Mouse (Mus musculus): ENCODE data around the gene Ube2e3. TPM values are rescaled to one million over a fixed set of nuclear protein-coding genes. Genes with fewer than 3 reads are reported as not detected.
A peak's percentile ranks its signal among the peaks of the same experiment; 100 is the strongest.

The Ube2e3 gene
- polyA plus RNA-seq, 1 experiment from 2014 or later, result 104 TPM

- no peak overlapping the region for H3K9ac ChIP-seq (ENCODE audit: low read depth, low read length)
- DNase-seq (ENCODE audit: low spot score), result no peak
- ATAC-seq (replicated peaks; ENCODE audit: low FRiP score), result no peak
- no peak overlapping the region for H3K4me2 ChIP-seq
- H3K4me1 ChIP-seq (replicated peaks; ENCODE audit: control insufficient read depth, insufficient read depth, low read length), result peaks cover 10% of the 10 kb centered on the region; the same call in 1 of the 2 replicates
- no peaks in the 10 kb centered on the region for H3K9me3 ChIP-seq (ENCODE audit: control insufficient read depth, low read length)
- H3K4me3 ChIP-seq (ENCODE audit: low read depth, low read length), result no peak overlapping the region
- no peaks in the 10 kb centered on the region for H3K36me3 ChIP-seq (ENCODE audit: control insufficient read depth, insufficient read depth, low read length)
- H3K27me3 ChIP-seq (replicated peaks; ENCODE audit: control insufficient read depth, insufficient read depth, low read length), result no peaks in the 10 kb centered on the region
- WGBS, result 70% methylated on average over 5 of the region's 5 CpGs
- H3K27ac ChIP-seq (ENCODE audit: low read depth, low read length), result no peak overlapping the region
Observed at GRCm38 (mm10) chr2:78960288-78960687, 92.4 kb downstream of the Ube2e3 start.

- H3K27me3 ChIP-seq (replicated peaks; ENCODE audit: control insufficient read depth, insufficient read depth, low read length), result no peaks in the 10 kb centered on the region
- ATAC-seq (replicated peaks; ENCODE audit: low FRiP score), result no peak
- peaks cover 10% of the 10 kb centered on the region; the same call in 1 of the 2 replicates for H3K4me1 ChIP-seq (replicated peaks; ENCODE audit: control insufficient read depth, insufficient read depth, low read length)
- no peak for DNase-seq (ENCODE audit: low spot score)
- no peak overlapping the region for H3K4me3 ChIP-seq (ENCODE audit: low read depth, low read length)
- 71% methylated on average over 7 of the region's 7 CpGs for WGBS
- H3K9me3 ChIP-seq (ENCODE audit: control insufficient read depth, low read length), result no peaks in the 10 kb centered on the region
- no peak overlapping the region for H3K9ac ChIP-seq (ENCODE audit: low read depth, low read length)
- H3K36me3 ChIP-seq (ENCODE audit: control insufficient read depth, insufficient read depth, low read length), result no peaks in the 10 kb centered on the region
- H3K4me2 ChIP-seq, result peak overlapping the region; percentile 38
- no peak overlapping the region for H3K27ac ChIP-seq (ENCODE audit: low read depth, low read length)
Observed at GRCm38 (mm10) chr2:78961023-78961422, 93.1 kb downstream of the Ube2e3 start.

- no peak overlapping the region for H3K27ac ChIP-seq (ENCODE audit: low read depth, low read length)
- no peak overlapping the region for H3K9ac ChIP-seq (ENCODE audit: low read depth, low read length)
- H3K36me3 ChIP-seq (ENCODE audit: control insufficient read depth, insufficient read depth, low read length), result no peaks in the 10 kb centered on the region
- peaks cover 10% of the 10 kb centered on the region; the same call in 1 of the 2 replicates for H3K4me1 ChIP-seq (replicated peaks; ENCODE audit: control insufficient read depth, insufficient read depth, low read length)
- no peak for DNase-seq (ENCODE audit: low spot score)
- ATAC-seq (replicated peaks; ENCODE audit: low FRiP score), result peak; percentile 62; the same call in 1 of the 2 replicates
- no peaks in the 10 kb centered on the region for H3K9me3 ChIP-seq (ENCODE audit: control insufficient read depth, low read length)
- H3K27me3 ChIP-seq (replicated peaks; ENCODE audit: control insufficient read depth, insufficient read depth, low read length), result no peaks in the 10 kb centered on the region
- H3K4me2 ChIP-seq, result peak overlapping the region; percentile 38
- 26% methylated on average over 7 of the region's 7 CpGs for WGBS
- H3K4me3 ChIP-seq (ENCODE audit: low read depth, low read length), result no peak overlapping the region
Observed at GRCm38 (mm10) chr2:78961580-78961979, 93.7 kb downstream of the Ube2e3 start.

GRCm38 (mm10) chr2:78964995-78965394 lies 97.1 kb downstream of the Ube2e3 start:
- H3K36me3 ChIP-seq (ENCODE audit: control insufficient read depth, insufficient read depth, low read length), result no peaks in the 10 kb centered on the region
- no peak for DNase-seq (ENCODE audit: low spot score)
- H3K27ac ChIP-seq (ENCODE audit: low read depth, low read length), result no peak overlapping the region
- no peak for ATAC-seq (replicated peaks; ENCODE audit: low FRiP score)
- H3K4me3 ChIP-seq (ENCODE audit: low read depth, low read length), result no peak overlapping the region
- no peak overlapping the region for H3K9ac ChIP-seq (ENCODE audit: low read depth, low read length)
- H3K4me1 ChIP-seq (replicated peaks; ENCODE audit: control insufficient read depth, insufficient read depth, low read length), result peaks cover 10% of the 10 kb centered on the region; the same call in 1 of the 2 replicates
- no peak overlapping the region for H3K4me2 ChIP-seq
- H3K27me3 ChIP-seq (replicated peaks; ENCODE audit: control insufficient read depth, insufficient read depth, low read length), result no peaks in the 10 kb centered on the region
- 73% methylated on average over 2 of the region's 2 CpGs for WGBS
- no peaks in the 10 kb centered on the region for H3K9me3 ChIP-seq (ENCODE audit: control insufficient read depth, low read length)

- 67% methylated on average over 6 of the region's 6 CpGs for WGBS
- Histone ChIP-seq H3K36me3 (ENCODE audit: control insufficient read depth, insufficient read depth, low read length) (no peaks in the 10 kb centered on the region), H3K27ac (ENCODE audit: low read depth, low read length) (no peak overlapping the region), H3K27me3 (replicated peaks; ENCODE audit: control insufficient read depth, insufficient read depth, low read length) (no peaks in the 10 kb centered on the region), H3K4me3 (ENCODE audit: low read depth, low read length) (no peak overlapping the region), H3K4me2 (no peak overlapping the region), H3K9ac (ENCODE audit: low read depth, low read length) (no peak overlapping the region), H3K9me3 (ENCODE audit: control insufficient read depth, low read length) (no peaks in the 10 kb centered on the region), H3K4me1 (replicated peaks; ENCODE audit: control insufficient read depth, insufficient read depth, low read length) (peaks cover 10% of the 10 kb centered on the region; the same call in 1 of the 2 replicates)
- DNase-seq (ENCODE audit: low spot score) (no peak), ATAC-seq (replicated peaks; ENCODE audit: low FRiP score) (no peak)
Observed at GRCm38 (mm10) chr2:78965396-78965795, 97.5 kb downstream of the Ube2e3 start.

GRCm38 (mm10) chr2:78970088-78970487 lies 102.2 kb downstream of the Ube2e3 start:
- no peaks in the 10 kb centered on the region for H3K36me3 ChIP-seq (ENCODE audit: control insufficient read depth, insufficient read depth, low read length)
- ATAC-seq (replicated peaks; ENCODE audit: low FRiP score) (no peak), DNase-seq (ENCODE audit: low spot score) (no peak)
- H3K4me2 ChIP-seq, result no peak overlapping the region
- H3K9me3 ChIP-seq (ENCODE audit: control insufficient read depth, low read length), result no peaks in the 10 kb centered on the region
- no peaks in the 10 kb centered on the region for H3K4me1 ChIP-seq (replicated peaks; ENCODE audit: control insufficient read depth, insufficient read depth, low read length)
- no peak overlapping the region for H3K4me3 ChIP-seq (ENCODE audit: low read depth, low read length)
- no peaks in the 10 kb centered on the region for H3K27me3 ChIP-seq (replicated peaks; ENCODE audit: control insufficient read depth, insufficient read depth, low read length)
- H3K9ac ChIP-seq (ENCODE audit: low read depth, low read length), result no peak overlapping the region
- no peak overlapping the region for H3K27ac ChIP-seq (ENCODE audit: low read depth, low read length)
- 71% methylated on average over 6 of the region's 6 CpGs for WGBS
